Mouse (Mus musculus) heart, adult 2 months (tissue): ENCODE results near the gene Fam71b. TPM values are rescaled to one million over a fixed set of nuclear protein-coding genes. Genes with fewer than 3 reads are reported as not detected.

Source experiments
- DNase-seq, 2 experiments: peaks; one replicate each; pipeline ENCODE4 v3.0.0; 2021
- H3K27ac ChIP-seq: fragments of 200-600 bp; 2 replicates; pipeline ENCODE4 v1.8.1; 2022
- H3K27me3 ChIP-seq: fragments of 200-500 bp; 2 replicates; pipeline ENCODE4 v1.6.1; 2012; ENCODE audit warnings: mild to moderate bottlenecking, low read length, inconsistent platforms, mixed read lengths; ENCODE audit not compliant: control insufficient read depth, insufficient read depth
- H3K36me3 ChIP-seq: fragments of 200-500 bp; 2 replicates; pipeline ENCODE4 v1.6.1; 2012; ENCODE audit warnings: low read length, inconsistent platforms; ENCODE audit not compliant: control insufficient read depth, insufficient read depth
- H3K4me1 ChIP-seq: fragments of 200-500 bp; 2 replicates; pipeline ENCODE4 v1.6.1; 2011; ENCODE audit warnings: low read length; ENCODE audit not compliant: control insufficient read depth, insufficient read depth
- H3K4me3 ChIP-seq: fragments of 200-600 bp; 2 replicates; pipeline ENCODE4 v1.8.1; 2022
- H3K79me2 ChIP-seq: fragments of 200-500 bp; replicated peaks from 2 replicates; pipeline ENCODE4 v1.6.1; 2012; ENCODE audit warnings: mild to moderate bottlenecking, inconsistent platforms, low read length, moderate library complexity, mixed read lengths; ENCODE audit not compliant: control insufficient read depth, insufficient read depth
- H3K9ac ChIP-seq: fragments of 200-500 bp; 2 replicates; pipeline ENCODE4 v1.6.1; 2012; ENCODE audit warnings: low read depth, mild to moderate bottlenecking, control low read depth, inconsistent platforms, low read length, mixed read lengths
- CTCF ChIP-seq: fragments of 200-600 bp; IDR thresholded peaks from 2 replicates; pipeline ENCODE4 v1.8.1; 2022; ENCODE audit warnings: antibody characterized with exemption, mild to moderate bottlenecking, moderate library complexity
- EP300 ChIP-seq: fragments of 200-500 bp; IDR thresholded peaks from 2 replicates; pipeline ENCODE4 v1.6.1; 2011; ENCODE audit warnings: low read depth, low read length, control low read depth; ENCODE audit not compliant: insufficient read depth
- POLR2A ChIP-seq: fragments of 200-500 bp; IDR thresholded peaks from 2 replicates; pipeline ENCODE4 v1.6.1; 2011; ENCODE audit warnings: mild to moderate bottlenecking, low read depth, low read length, control low read depth; ENCODE audit not compliant: insufficient read depth
- WGBS: fragments of 180-500 bp; shearing (Covaris S2); methylation state at CpG from one replicate; pipeline ENCODE4 v1.1.7; 2018; 5-methylcytosine and 5-hydroxymethylcytosine counted together
- intact Hi-C: fragments of 180-260 bp; cut with DNase I; formaldehyde crosslinking; loops from one replicate; pipeline ENCODE4 v1.15.1; 2025
- polyA plus RNA-seq: library from polyadenylated mRNA; depleted of rRNA; stranded (reverse); fragments of >200 nt; gene quantifications from 2 replicates; pipeline ENCODE4 v1.2.3, GENCODE M21; 2012
- total RNA-seq, 2 experiments: library from RNA; stranded (reverse); gene quantifications; 2 replicates each; pipeline ENCODE4 v1.2.3; 2021

Gene Fam71b
- total and polyA plus RNA-seq, 3 experiments: 0.06 TPM; not detected in 2

GRCm38 (mm10) chr11:46395698-46396097 is 661 bp upstream of the Fam71b start:
- DNase-seq: no peak
- Histone ChIP-seq H3K4me1 (no peaks in the 10 kb centered on the region), H3K36me3 (no peaks in the 10 kb centered on the region), H3K27me3 (no peaks in the 10 kb centered on the region), H3K79me2 (no peaks in the 10 kb centered on the region), H3K27ac (no peak overlapping the region), H3K4me3 (no peak overlapping the region), H3K9ac (no peak overlapping the region)
- intact Hi-C loops: no loop called here
- TF ChIP-seq CTCF (no peak), EP300 (no peak), POLR2A (no peak)
- 96% methylated on average over 2 of the region's 2 CpGs for WGBS

- WGBS: 60% methylated on average over 4 of the region's 4 CpGs
- Histone ChIP-seq H3K27ac (no peak overlapping the region), H3K4me3 (no peak overlapping the region), H3K36me3 (no peaks in the 10 kb centered on the region), H3K79me2 (no peaks in the 10 kb centered on the region), H3K9ac (no peak overlapping the region), H3K4me1 (no peaks in the 10 kb centered on the region), H3K27me3 (no peaks in the 10 kb centered on the region)
- intact Hi-C loops: no loop called here
- TF ChIP-seq CTCF: no peak
- TF ChIP-seq POLR2A: no peak
- no peak for TF ChIP-seq EP300
- DNase-seq: no peak
Observed at GRCm38 (mm10) chr11:46396860-46397179, 461 bp downstream of the Fam71b start.

GRCm38 (mm10) chr11:46397900-46398299 is 1.5 kb downstream of the Fam71b start:
- Histone ChIP-seq H3K4me3 (no peak overlapping the region), H3K27me3 (no peaks in the 10 kb centered on the region), H3K27ac (no peak overlapping the region), H3K9ac (no peak overlapping the region), H3K4me1 (no peaks in the 10 kb centered on the region), H3K79me2 (no peaks in the 10 kb centered on the region), H3K36me3 (no peaks in the 10 kb centered on the region)
- TF ChIP-seq CTCF: no peak
- no peak for TF ChIP-seq POLR2A
- no peak for TF ChIP-seq EP300
- 64% methylated on average over 2 of the region's 2 CpGs for WGBS
- no peak for DNase-seq
- intact Hi-C loops: no loop called here

- no peak for TF ChIP-seq POLR2A
- TF ChIP-seq EP300: no peak
- TF ChIP-seq CTCF: no peak
- intact Hi-C loops: no loop called here
- 79% methylated on average over 4 of the region's 4 CpGs for WGBS
- no peak overlapping the region for H3K4me3 ChIP-seq
- H3K27ac ChIP-seq: no peak overlapping the region
- no peaks in the 10 kb centered on the region for H3K27me3 ChIP-seq
- H3K36me3 ChIP-seq: no peaks in the 10 kb centered on the region
- DNase-seq: no peak
- H3K9ac ChIP-seq: no peak overlapping the region
- H3K79me2 ChIP-seq: no peaks in the 10 kb centered on the region
- no peaks in the 10 kb centered on the region for H3K4me1 ChIP-seq
Observed at GRCm38 (mm10) chr11:46398473-46398872, 2.1 kb downstream of the Fam71b start.

- TF ChIP-seq CTCF (no peak), POLR2A (no peak), EP300 (no peak)
- Histone ChIP-seq H3K4me1 (no peaks in the 10 kb centered on the region), H3K27me3 (no peaks in the 10 kb centered on the region), H3K4me3 (no peak overlapping the region), H3K27ac (no peak overlapping the region), H3K36me3 (no peaks in the 10 kb centered on the region), H3K9ac (no peak overlapping the region), H3K79me2 (no peaks in the 10 kb centered on the region)
- DNase-seq: no peak
- WGBS: 71% methylated on average over 5 of the region's 5 CpGs
- intact Hi-C loops: no loop called here
Observed at GRCm38 (mm10) chr11:46398933-46399383, 2.6 kb downstream of the Fam71b start.

- no peaks in the 10 kb centered on the region for H3K36me3 ChIP-seq
- no peak overlapping the region for H3K4me3 ChIP-seq
- H3K9ac ChIP-seq: no peak overlapping the region
- no peak for DNase-seq
- intact Hi-C loops: no loop called here
- no peaks in the 10 kb centered on the region for H3K27me3 ChIP-seq
- TF ChIP-seq CTCF (no peak), EP300 (no peak), POLR2A (no peak)
- WGBS: 76% methylated on average over 12 of the region's 12 CpGs
- H3K27ac ChIP-seq: no peak overlapping the region
- H3K4me1 ChIP-seq: no peaks in the 10 kb centered on the region
- no peaks in the 10 kb centered on the region for H3K79me2 ChIP-seq
Observed at GRCm38 (mm10) chr11:46401555-46401954, 5.2 kb downstream of the Fam71b start.
